Mouse (Mus musculus): ENCODE results near the gene A930018P22Rik.

DNA sequence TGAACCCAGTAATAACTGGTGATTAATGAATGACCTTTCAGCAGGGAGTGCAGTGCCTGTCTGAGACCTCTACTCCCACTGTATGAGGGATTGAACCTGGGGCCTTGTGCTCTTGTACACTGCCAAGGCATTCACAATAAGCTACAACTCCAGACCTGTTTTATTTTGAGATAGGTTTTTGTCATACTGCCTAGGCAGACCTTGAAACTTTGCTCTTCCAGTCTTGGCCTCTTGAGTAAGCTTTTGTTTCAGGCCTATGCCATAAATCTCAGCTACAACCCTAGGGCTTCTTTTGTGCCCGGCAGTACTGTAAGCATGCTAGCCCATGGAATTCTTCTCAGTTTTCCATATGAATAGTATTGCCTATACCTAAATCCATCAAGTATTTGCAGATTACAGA is 3.5 kb upstream of the A930018P22Rik start:
- TF ChIP-seq CTCF (IDR thresholded peaks at IDR 0.05; ENCODE audit: insufficient read depth, low read depth, low read length) (no peak), POLR2A (IDR thresholded peaks at IDR 0.05; ENCODE audit: insufficient read depth, low read depth, low read length) (no peak)
